Mouse (Mus musculus) limb, embryonic 14.5 days (tissue): Measurements from ENCODE around the gene Timm9. TPM values are rescaled to one million over a fixed set of nuclear protein-coding genes. Genes with fewer than 3 reads are reported as not detected.

ENCODE experiments used
- ATAC-seq: fragments of 200-750 bp; cut with Nextera tagmentation; 2 replicates; pipeline ENCODE4 v1.8.0; 2017; ENCODE audit warnings: low read depth, moderate number of reproducible peaks, moderate TSS enrichment; ENCODE audit not compliant: low FRiP score
- DNase-seq: peaks from one replicate; pipeline ENCODE4 v3.0.0-alpha.2; 2015; ENCODE audit warnings: low spot score
- H3K27ac ChIP-seq: fragments of 300-500 bp; sonication (generic); replicated peaks from 2 replicates; pipeline ENCODE4 v1.5.1; 2014; ENCODE audit warnings: low read depth, mild to moderate bottlenecking, low read length, moderate library complexity, mixed read lengths
- H3K27me3 ChIP-seq: fragments of 300-500 bp; sonication (generic); 2 replicates; pipeline ENCODE4 v1.6.1; 2014; ENCODE audit warnings: low read length, mixed read lengths; ENCODE audit not compliant: control insufficient read depth, insufficient read depth
- H3K36me3 ChIP-seq: fragments of 300-500 bp; sonication (generic); 2 replicates; pipeline ENCODE4 v1.6.1; 2014; ENCODE audit warnings: mild to moderate bottlenecking, low read length, moderate library complexity, mixed read lengths; ENCODE audit not compliant: control insufficient read depth, insufficient read depth
- H3K4me1 ChIP-seq: fragments of 300-500 bp; sonication (generic); 2 replicates; pipeline ENCODE4 v1.6.1; 2014; ENCODE audit warnings: antibody characterized with exemption, low read length, mixed read lengths; ENCODE audit not compliant: control insufficient read depth, insufficient read depth
- H3K4me2 ChIP-seq: fragments of 300-500 bp; sonication (generic); replicated peaks from 2 replicates; pipeline ENCODE4 v1.6.1; 2014; ENCODE audit warnings: low read depth, mild to moderate bottlenecking, low read length, moderate library complexity; ENCODE audit not compliant: severe bottlenecking
- H3K4me3 ChIP-seq: fragments of 300-500 bp; sonication (generic); replicated peaks from 2 replicates; pipeline ENCODE4 v1.5.1; 2014; ENCODE audit warnings: low read length
- H3K9ac ChIP-seq: fragments of 300-500 bp; sonication (generic); 2 replicates; pipeline ENCODE4 v1.6.1; 2014; ENCODE audit warnings: mild to moderate bottlenecking, low read depth, low read length, moderate library complexity; ENCODE audit not compliant: severe bottlenecking
- H3K9me3 ChIP-seq: fragments of 300-500 bp; sonication (generic); 2 replicates; pipeline ENCODE4 v1.6.1; 2016; ENCODE audit warnings: low read length; ENCODE audit not compliant: control insufficient read depth
- POLR2A ChIP-seq: fragments of 200-500 bp; IDR thresholded peaks from 2 replicates; pipeline ENCODE4 v1.8.0; 2012; ENCODE audit warnings: inconsistent platforms, mild to moderate bottlenecking, moderate library complexity, borderline replicate concordance; ENCODE audit not compliant: insufficient read depth, insufficient read length; ENCODE audit errors: extremely low read depth
- WGBS: fragments of 180-500 bp; shearing (Covaris S2); extraction: QIAGEN DNeasy Blood & Tissue Kit; methylation state at CpG from one replicate; pipeline ENCODE4 v1.1.7; 2014; 5-methylcytosine and 5-hydroxymethylcytosine counted together
- polyA plus RNA-seq, 2 experiments: library from polyadenylated mRNA; depleted of rRNA in 1 of 2; stranded (reverse) in 1 of 2; unstranded in 1 of 2; fragments of >200 nt; fragmentation: Nextera tagmentation in 1 of 2; extraction: Ambion mirVana in 1 of 2; gene quantifications; 2 replicates each; pipeline versions ENCODE4 v1.2.1 to v1.2.3; 2012 to 2014

The Timm9 gene
- polyA plus RNA-seq (2012; rRNA removed) (39.1 and 53.6 TPM in 2 replicates), polyA plus RNA-seq (2014; fragmentation: Nextera tagmentation; extraction: Ambion mirVana) (73.3 and 74.3 TPM in 2 replicates)

GRCm38 (mm10) chr12:71136130-71136973 is at the start of gene Timm9, which contains the start of gene 2700049A03Rik:
TSS of gene Timm9 (minus strand) at chr12:71136684.
TSS of gene 2700049A03Rik (plus strand) at chr12:71136848.
- WGBS, result under 1% methylated on average over 45 of the region's 52 CpGs
- H3K27ac ChIP-seq, result peak within 1 kb of the TSS; percentile 40

GRCm38 (mm10) chr12:71184396-71184795 is 47.9 kb upstream of the Timm9 start:
- peaks cover 58% of the 10 kb centered on the region for H3K36me3 ChIP-seq
- no peak overlapping the region for H3K4me3 ChIP-seq
- no peak overlapping the region for H3K9ac ChIP-seq
- WGBS, result 97% methylated on average over 4 of the region's 4 CpGs
- ATAC-seq (no peak), DNase-seq (no peak)
- no peaks in the 10 kb centered on the region for H3K4me1 ChIP-seq
- no peak overlapping the region for H3K27ac ChIP-seq
- H3K27me3 ChIP-seq, result no peaks in the 10 kb centered on the region
- no peaks in the 10 kb centered on the region for H3K9me3 ChIP-seq
- TF ChIP-seq POLR2A, result no peak
- H3K4me2 ChIP-seq, result no peak overlapping the region

More at GRCm38 (mm10) chr12:71136130-71136973, at the start of gene Timm9, which contains the start of gene 2700049A03Rik:
- Histone ChIP-seq H3K4me2 (peak within 1 kb of the TSS; percentile 68), H3K4me1 (peaks cover 10% of the 10 kb centered on the region), H3K4me3 (peak within 1 kb of the TSS; percentile 89), H3K9ac (peak within 1 kb of the TSS; percentile 89), H3K36me3 (peaks cover 33% of the 10 kb centered on the region), H3K9me3 (no peaks in the 10 kb centered on the region), H3K27me3 (no peaks in the 10 kb centered on the region)
- DNase-seq (peak; percentile 79), ATAC-seq (peak; percentile 89)
- TF ChIP-seq POLR2A, result peak; percentile 51; the same call in 1 of the 2 replicates

GRCm38 (mm10) chr12:71183736-71184135 is 47.3 kb upstream of the Timm9 start:
- 92% methylated on average over 3 of the region's 3 CpGs for WGBS
- Histone ChIP-seq H3K9ac (no peak overlapping the region), H3K4me1 (no peaks in the 10 kb centered on the region), H3K9me3 (no peaks in the 10 kb centered on the region), H3K27ac (no peak overlapping the region), H3K4me2 (no peak overlapping the region), H3K4me3 (no peak overlapping the region), H3K36me3 (peaks cover 59% of the 10 kb centered on the region), H3K27me3 (no peaks in the 10 kb centered on the region)
- ATAC-seq (no peak), DNase-seq (no peak)
- no peak for TF ChIP-seq POLR2A

GRCm38 (mm10) chr12:71169911-71170310 is 33.4 kb upstream of the Timm9 start:
- no peak for ATAC-seq
- no peak for DNase-seq
- TF ChIP-seq POLR2A, result no peak
- Histone ChIP-seq H3K4me2 (no peak overlapping the region), H3K36me3 (peaks cover 58% of the 10 kb centered on the region), H3K9me3 (no peaks in the 10 kb centered on the region), H3K4me3 (no peak overlapping the region), H3K4me1 (no peaks in the 10 kb centered on the region), H3K27ac (no peak overlapping the region), H3K9ac (no peak overlapping the region), H3K27me3 (no peaks in the 10 kb centered on the region)
- WGBS, result 92% methylated on average over 1 of the region's 1 CpGs

DNA sequence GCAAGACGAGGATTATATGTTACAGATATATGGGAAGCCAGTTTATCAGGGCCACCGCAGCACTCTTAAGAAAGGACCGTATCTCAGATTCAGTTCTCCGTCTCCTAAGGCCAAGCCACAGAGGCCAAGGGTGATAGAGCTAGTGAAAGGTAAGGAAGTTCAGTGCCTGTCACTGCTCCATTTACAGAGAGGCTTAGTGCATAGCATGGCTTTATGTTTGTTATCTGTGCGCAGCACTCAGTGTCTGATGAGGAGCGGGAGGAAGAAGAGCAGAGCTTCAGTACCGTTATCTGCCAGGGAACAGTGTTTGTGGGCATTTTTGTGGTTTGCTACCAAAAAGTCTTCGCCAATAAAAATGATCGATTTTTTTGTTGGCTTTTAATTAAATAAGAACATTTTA is 27.9 kb upstream of the Timm9 start:
- Histone ChIP-seq H3K27ac (no peak overlapping the region), H3K4me2 (no peak overlapping the region), H3K4me1 (no peaks in the 10 kb centered on the region), H3K4me3 (no peak overlapping the region), H3K27me3 (no peaks in the 10 kb centered on the region), H3K36me3 (peaks cover 60% of the 10 kb centered on the region), H3K9me3 (no peaks in the 10 kb centered on the region), H3K9ac (no peak overlapping the region)
- TF ChIP-seq POLR2A, result no peak
- no peak for ATAC-seq
- 93% methylated on average over 9 of the region's 9 CpGs for WGBS
- no peak for DNase-seq
